Mouse (Mus musculus) heart, postnatal 0 days (tissue): ENCODE data around the gene Nup88. TPM values are rescaled to one million over a fixed set of nuclear protein-coding genes. Genes with fewer than 3 reads are reported as not detected.
A peak's percentile ranks its signal among the peaks of the same experiment; 100 is the strongest.

Source experiments
- ATAC-seq: fragments of 200-750 bp; cut with Nextera tagmentation; 2 replicates; pipeline ENCODE4 v1.8.0; 2017; ENCODE audit warnings: low read depth, moderate number of reproducible peaks, moderate library complexity; ENCODE audit not compliant: insufficient read depth
- DNase-seq: peaks from one replicate; pipeline ENCODE4 v3.0.0-alpha.2; 2016; ENCODE audit warnings: low spot score
- H3K27ac ChIP-seq: fragments of 300-500 bp; sonication (generic); 2 replicates; pipeline ENCODE4 v1.5.1; 2014; ENCODE audit warnings: low read depth, mild to moderate bottlenecking
- H3K27me3 ChIP-seq: fragments of 300-500 bp; sonication (generic); 2 replicates; pipeline ENCODE4 v1.6.1; 2014; ENCODE audit warnings: low read length, mixed read lengths; ENCODE audit not compliant: control insufficient read depth, insufficient read depth
- H3K36me3 ChIP-seq: fragments of 300-500 bp; sonication (generic); replicated peaks from 2 replicates; pipeline ENCODE4 v1.6.1; 2014; ENCODE audit warnings: low read length, mixed read lengths; ENCODE audit not compliant: control insufficient read depth, insufficient read depth
- H3K4me1 ChIP-seq: fragments of 300-500 bp; sonication (generic); 2 replicates; pipeline ENCODE4 v1.6.1; 2014; ENCODE audit warnings: antibody characterized with exemption; ENCODE audit not compliant: control insufficient read depth, insufficient read depth
- H3K4me2 ChIP-seq: fragments of 300-500 bp; sonication (generic); 2 replicates; pipeline ENCODE4 v1.6.1; 2014; ENCODE audit warnings: low read depth, mild to moderate bottlenecking, low read length, moderate library complexity
- H3K4me3 ChIP-seq: fragments of 300-500 bp; sonication (generic); 2 replicates; pipeline ENCODE4 v1.5.1; 2014; ENCODE audit warnings: low read depth, low read length
- H3K9ac ChIP-seq: fragments of 300-500 bp; sonication (generic); replicated peaks from 2 replicates; pipeline ENCODE4 v1.6.1; 2014; ENCODE audit warnings: low read depth, low read length, mixed read lengths
- H3K9me3 ChIP-seq: fragments of 300-500 bp; sonication (generic); replicated peaks from 2 replicates; pipeline ENCODE4 v1.6.1; 2016; ENCODE audit warnings: low read length; ENCODE audit not compliant: control insufficient read depth
- CTCF ChIP-seq: IDR thresholded peaks from 2 replicates; pipeline ENCODE4 v1.5.1; 2016; ENCODE audit warnings: antibody characterized with exemption, control low read depth, low read depth
- EP300 ChIP-seq: IDR thresholded peaks from 2 replicates; pipeline ENCODE4 v1.6.1; 2016; ENCODE audit warnings: antibody characterized with exemption, low read depth
- WGBS: fragments of 180-500 bp; shearing (Covaris S2); extraction: QIAGEN DNeasy Blood & Tissue Kit; methylation state at CpG from one replicate; pipeline ENCODE4 v1.1.7; 2014; 5-methylcytosine and 5-hydroxymethylcytosine counted together
- polyA plus RNA-seq: library from polyadenylated mRNA; unstranded; fragments of >200 nt; fragmentation: Nextera tagmentation; extraction: Ambion mirVana; gene quantifications from 2 replicates; pipeline ENCODE4 v1.2.1, GENCODE M21; 2015
- total RNA-seq: library from RNA; depleted of rRNA; stranded (reverse); fragments of >200 nt; gene quantifications from 2 replicates; pipeline ENCODE4 v1.2.3, GENCODE M21; 2014; ENCODE audit warnings: low replicate concordance

Gene Nup88
- total and polyA plus RNA-seq, 2 experiments from 2014 or later = 66.8 to 88.4 TPM

DNA sequence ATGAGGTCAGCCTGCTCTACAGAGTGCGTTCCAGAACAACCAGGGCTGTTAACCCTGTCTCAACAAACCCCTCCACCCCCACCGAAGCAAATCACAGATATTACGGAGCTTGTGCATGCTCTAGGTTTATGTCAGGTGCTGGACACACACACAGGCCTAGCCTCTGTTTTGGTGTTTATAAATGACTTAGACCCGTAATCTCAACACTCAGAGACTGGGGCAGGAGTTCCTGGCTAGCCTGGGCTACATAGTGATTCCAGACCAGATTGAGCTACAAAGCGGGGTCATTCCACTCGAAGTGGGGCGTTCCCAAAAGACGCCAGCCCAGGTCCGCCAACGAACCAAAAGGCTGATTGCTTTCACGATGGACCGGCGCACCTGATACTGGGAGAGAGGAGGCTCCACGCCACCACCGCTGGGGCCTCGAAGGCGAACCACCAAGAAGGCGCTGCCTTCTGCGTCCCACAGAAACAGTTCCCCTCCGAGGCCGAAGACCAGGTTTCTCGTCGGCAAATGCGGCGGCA, 440 bp downstream of the Nup88 start:
- ATAC-seq = peak; percentile 4; the same call in 1 of the 2 replicates
- WGBS = 0% methylated on average over 24 of the region's 25 CpGs
- no peak for DNase-seq
- no peak for TF ChIP-seq CTCF
- no peak for TF ChIP-seq EP300
- Histone ChIP-seq H3K9ac (peak overlapping the region; percentile 80), H3K9me3 (no peaks in the 10 kb centered on the region), H3K27me3 (no peaks in the 10 kb centered on the region), H3K4me1 (peaks cover 9% of the 10 kb centered on the region), H3K27ac (peak overlapping the region; percentile 88), H3K4me3 (peak overlapping the region; percentile 76), H3K36me3 (peaks cover 42% of the 10 kb centered on the region), H3K4me2 (peak overlapping the region; percentile 66)

DNA sequence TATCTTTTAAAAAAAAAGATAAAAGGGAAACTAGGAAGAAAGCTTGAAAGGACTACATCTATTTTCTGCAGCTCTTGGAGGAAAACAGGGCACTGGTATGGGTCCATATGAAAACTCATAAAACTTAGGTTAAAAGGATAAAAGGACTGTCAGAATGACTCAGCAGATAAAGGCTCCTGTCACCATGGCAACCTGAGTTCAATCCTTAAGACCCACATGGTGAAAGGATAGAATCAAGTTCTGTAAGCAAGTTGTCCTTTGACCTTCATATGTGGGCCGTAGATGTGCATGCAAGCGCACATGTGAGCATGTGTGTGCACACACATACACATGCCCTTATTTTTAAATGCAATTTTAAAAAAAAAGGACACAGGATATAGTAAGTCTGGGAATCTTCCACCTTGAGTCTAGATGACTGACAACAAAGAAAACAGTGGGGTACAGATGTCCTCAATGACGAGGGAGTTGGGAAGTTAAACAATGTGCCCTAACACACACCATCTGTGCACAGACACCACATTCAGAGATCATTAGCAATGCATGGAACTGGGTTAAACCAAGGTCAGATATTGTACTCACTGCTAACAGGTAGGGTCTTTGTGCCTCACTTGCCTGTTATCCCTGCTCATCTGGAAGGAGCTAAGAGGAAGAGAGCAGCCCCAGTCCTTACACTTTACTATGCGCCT, 5.4 kb downstream of the Nup88 start:
- Histone ChIP-seq H3K27me3 (no peaks in the 10 kb centered on the region), H3K36me3 (peaks cover 71% of the 10 kb centered on the region), H3K4me1 (peaks cover 5% of the 10 kb centered on the region), H3K9ac (no peak overlapping the region), H3K4me2 (no peak overlapping the region), H3K4me3 (no peak overlapping the region), H3K27ac (no peak overlapping the region), H3K9me3 (no peaks in the 10 kb centered on the region)
- TF ChIP-seq EP300 = no peak
- no peak for TF ChIP-seq CTCF
- WGBS = 83% methylated on average over 4 of the region's 4 CpGs
- DNase-seq (no peak), ATAC-seq (no peak)

DNA sequence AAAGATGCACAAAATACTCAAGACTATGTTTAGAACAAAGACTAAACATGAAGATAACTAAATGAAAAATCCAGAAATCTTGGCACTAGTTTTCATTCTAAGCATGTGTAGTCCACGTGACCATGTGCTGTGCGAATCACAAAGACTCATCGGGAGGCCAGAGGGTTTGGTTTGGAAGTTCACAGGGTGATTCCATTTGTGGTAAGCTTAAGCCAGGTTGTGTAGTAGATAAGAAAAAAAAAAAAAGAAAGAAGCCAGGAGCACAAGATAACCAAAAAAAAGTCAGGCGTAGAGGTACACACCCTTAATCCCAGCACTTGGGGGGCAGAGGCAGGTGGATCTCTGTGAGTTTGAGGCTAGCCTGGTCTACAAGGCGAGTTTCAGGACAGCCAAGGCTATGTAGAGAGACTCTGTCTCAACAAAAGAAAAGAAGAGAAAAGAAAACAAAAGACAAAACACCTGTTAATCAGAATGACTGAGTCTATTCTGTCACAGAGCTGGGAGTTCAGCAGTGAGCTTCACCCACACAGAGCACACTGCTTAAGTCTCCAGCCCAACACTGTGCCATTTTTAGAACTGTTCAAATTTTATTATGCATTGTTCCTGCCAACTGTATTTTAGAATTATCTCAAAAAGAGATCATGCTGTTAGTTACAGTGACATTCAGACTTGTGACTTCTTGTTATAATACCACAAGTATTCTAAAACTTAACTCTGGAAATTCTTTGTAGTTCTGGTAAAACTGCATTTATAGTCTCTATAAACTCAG, 8.8 kb downstream of the Nup88 start:
- Histone ChIP-seq H3K9me3 (no peaks in the 10 kb centered on the region), H3K36me3 (peaks cover 91% of the 10 kb centered on the region), H3K4me2 (no peak overlapping the region), H3K27me3 (no peaks in the 10 kb centered on the region), H3K27ac (no peak overlapping the region), H3K4me1 (no peaks in the 10 kb centered on the region), H3K4me3 (no peak overlapping the region), H3K9ac (no peak overlapping the region)
- TF ChIP-seq EP300 = no peak
- no peak for TF ChIP-seq CTCF
- ATAC-seq = no peak
- WGBS = 92% methylated on average over 5 of the region's 5 CpGs
- DNase-seq = no peak

DNA sequence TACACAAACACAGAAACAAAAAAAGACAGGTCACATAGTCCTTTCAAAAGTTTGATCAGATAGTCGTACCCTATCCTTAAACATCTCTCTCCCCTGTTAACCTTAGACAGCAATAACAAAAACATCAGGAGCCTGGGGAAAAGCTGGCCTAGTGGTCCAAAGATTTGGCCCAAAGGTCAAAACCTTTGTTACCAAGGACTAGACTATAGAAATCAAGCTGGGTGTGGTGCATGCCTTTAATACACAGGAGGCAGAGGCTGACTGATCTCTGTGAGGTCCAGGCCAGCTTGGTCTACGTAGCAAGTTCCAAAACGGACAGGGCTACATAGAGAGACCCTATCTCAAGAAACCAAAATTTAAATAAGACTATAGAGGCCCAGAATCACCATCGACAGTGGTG, 15.1 kb downstream of the Nup88 start:
- no peak overlapping the region for H3K4me2 ChIP-seq
- no peaks in the 10 kb centered on the region for H3K4me1 ChIP-seq
- no peak for ATAC-seq
- no peaks in the 10 kb centered on the region for H3K9me3 ChIP-seq
- no peak for TF ChIP-seq CTCF
- no peak for TF ChIP-seq EP300
- WGBS = 91% methylated on average over 4 of the region's 4 CpGs
- no peak overlapping the region for H3K9ac ChIP-seq
- H3K4me3 ChIP-seq = no peak overlapping the region
- H3K27ac ChIP-seq = no peak overlapping the region
- H3K36me3 ChIP-seq = peaks cover 94% of the 10 kb centered on the region
- no peaks in the 10 kb centered on the region for H3K27me3 ChIP-seq
- no peak for DNase-seq

DNA sequence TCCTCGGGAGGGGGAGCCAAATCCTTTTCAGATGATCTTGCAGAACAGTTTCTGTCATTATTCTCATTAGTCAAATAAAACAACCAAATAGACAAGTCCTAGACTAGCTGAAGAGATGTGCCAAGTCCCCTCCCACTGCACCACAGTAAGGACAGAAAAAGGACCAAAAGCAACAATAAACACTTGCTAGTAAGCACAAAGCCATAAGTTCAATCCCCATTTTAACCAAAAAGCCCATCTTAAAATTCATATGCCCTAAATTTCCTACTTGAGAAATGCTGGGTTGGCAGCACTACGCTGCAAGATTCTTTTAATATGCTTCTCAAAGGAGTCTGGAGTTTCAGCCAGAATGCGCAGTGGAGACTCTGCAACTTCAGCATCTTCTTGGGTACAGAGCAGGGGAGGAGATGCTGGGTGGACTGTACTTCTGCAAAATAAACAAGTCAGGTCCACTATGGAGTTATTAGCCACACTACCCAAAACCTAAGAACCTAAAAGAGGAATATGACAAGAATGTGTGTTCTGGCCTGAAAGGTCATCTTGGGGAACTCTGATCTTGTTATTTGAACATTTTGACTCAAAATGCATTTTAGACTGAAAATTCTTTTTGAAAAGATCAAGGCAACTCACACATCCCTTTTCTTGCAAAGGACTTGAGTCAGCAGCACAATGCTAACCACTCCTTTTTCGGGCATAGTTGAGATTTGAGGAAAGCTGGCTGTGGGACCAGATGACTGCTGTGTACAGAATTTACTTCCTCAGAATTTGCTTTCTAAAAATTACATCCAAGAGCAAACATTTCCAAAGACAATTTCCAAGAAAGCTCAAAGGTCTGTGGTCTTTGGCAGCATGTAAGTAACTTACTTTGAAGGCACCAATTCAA, 24.6 kb downstream of the Nup88 start:
- no peak overlapping the region for H3K4me3 ChIP-seq
- DNase-seq (no peak), ATAC-seq (no peak)
- no peaks in the 10 kb centered on the region for H3K9me3 ChIP-seq
- H3K27me3 ChIP-seq = no peaks in the 10 kb centered on the region
- H3K27ac ChIP-seq = no peak overlapping the region
- WGBS = 85% methylated on average over 4 of the region's 4 CpGs
- no peak overlapping the region for H3K9ac ChIP-seq
- peaks cover 94% of the 10 kb centered on the region for H3K36me3 ChIP-seq
- TF ChIP-seq EP300 (no peak), CTCF (no peak)
- no peak overlapping the region for H3K4me2 ChIP-seq
- H3K4me1 ChIP-seq = no peaks in the 10 kb centered on the region
